Mouse (Mus musculus): Measurements from ENCODE around the gene Ublcp1.

The Ublcp1 gene

GRCm38 (mm10) chr11:44470432-44471336 lies at the start of gene Ublcp1:
TSS of gene Ublcp1 (minus strand) at chr11:44470498.
- DNase-seq = peak; percentile 94

GRCm38 (mm10) chr11:44519096-44519949 lies 49.0 kb upstream of the Ublcp1 start:
- peak; percentile 62 for DNase-seq

GRCm38 (mm10) chr11:44518281-44519095 lies 48.2 kb upstream of the Ublcp1 start, which contains the start of gene Rnf145:
TSS of gene Rnf145 (plus strand) at chr11:44518964.
- peak; percentile 83 for DNase-seq

GRCm38 (mm10) chr11:44517561-44518280 lies 47.4 kb upstream of the Ublcp1 start:
- no peak for DNase-seq

GRCm38 (mm10) chr11:44516362-44516761 lies 46.1 kb upstream of the Ublcp1 start:
- no peak for DNase-seq

- DNase-seq = no peak
These were observed 44.4 kb upstream of the Ublcp1 start for GRCm38 (mm10) chr11:44514666-44515065.

- DNase-seq = no peak
These were observed 42.7 kb upstream of the Ublcp1 start for GRCm38 (mm10) chr11:44513026-44513422.

GRCm38 (mm10) chr11:44512044-44513025 lies 42.0 kb upstream of the Ublcp1 start:
- no peak for DNase-seq

- DNase-seq = no peak
These were observed 40.1 kb upstream of the Ublcp1 start for GRCm38 (mm10) chr11:44510371-44510770.

GRCm38 (mm10) chr11:44509906-44510305 lies 39.6 kb upstream of the Ublcp1 start:
- DNase-seq = no peak

- DNase-seq = no peak
These were observed 38.6 kb upstream of the Ublcp1 start for GRCm38 (mm10) chr11:44508876-44509275.

- no peak for DNase-seq
These were observed 34.5 kb upstream of the Ublcp1 start for GRCm38 (mm10) chr11:44504761-44505160.

GRCm38 (mm10) chr11:44504146-44504545 lies 33.8 kb upstream of the Ublcp1 start:
- DNase-seq = no peak

GRCm38 (mm10) chr11:44502931-44503330 lies 32.6 kb upstream of the Ublcp1 start:
- no peak for DNase-seq

- DNase-seq = no peak
These were observed 31.2 kb upstream of the Ublcp1 start for GRCm38 (mm10) chr11:44501477-44501876.

- DNase-seq = no peak
These were observed 30.7 kb upstream of the Ublcp1 start for GRCm38 (mm10) chr11:44500966-44501365.

- no peak for DNase-seq
These were observed 28.3 kb upstream of the Ublcp1 start for GRCm38 (mm10) chr11:44498412-44499272.

- DNase-seq = peak; percentile 81
These were observed 25.9 kb upstream of the Ublcp1 start for GRCm38 (mm10) chr11:44496217-44496616.

GRCm38 (mm10) chr11:44494643-44495323 lies 24.5 kb upstream of the Ublcp1 start:
- peak; percentile 40 for DNase-seq

Measured in thymus, postnatal 25 days (tissue).